Mouse (Mus musculus): ENCODE results near the gene Lrmp. TPM values are rescaled to one million over a fixed set of nuclear protein-coding genes. Genes with fewer than 3 reads are reported as not detected.

Lrmp gene
- polyA plus RNA-seq, 1 experiment, result 261 TPM

DNA sequence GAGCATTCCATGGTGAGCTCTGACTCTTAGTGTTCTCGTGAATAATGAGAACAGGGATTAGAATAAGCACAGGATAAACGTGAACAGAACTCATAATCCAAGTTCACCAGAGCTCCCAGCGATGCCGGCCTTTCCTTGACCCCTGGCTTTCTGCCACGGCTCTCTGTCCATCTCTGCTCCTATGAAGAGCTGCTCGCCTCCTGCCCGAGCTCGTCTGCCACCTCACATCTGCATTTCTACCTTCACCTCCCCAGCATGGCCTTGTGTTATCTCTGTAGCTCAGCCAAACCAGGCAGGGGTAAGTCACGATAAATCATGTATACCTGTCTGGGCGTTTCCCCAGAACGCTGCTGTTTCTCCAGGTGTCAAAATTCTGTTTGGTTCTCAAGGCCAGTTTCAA lies 25.3 kb downstream of the Lrmp start:
- no peak overlapping the region for H3K4me3 ChIP-seq (ENCODE audit: control insufficient read depth, insufficient read depth, low read length)
- DNase-seq, result no peak
- 95% methylated on average over 11 of the region's 11 CpGs for WGBS
- no peaks in the 10 kb centered on the region for H3K27me3 ChIP-seq (ENCODE audit: control insufficient read depth, insufficient read depth, low read length)
- peaks cover 66% of the 10 kb centered on the region for H3K36me3 ChIP-seq (ENCODE audit: control insufficient read depth, insufficient read depth, low read length)
- TF ChIP-seq POLR2A (IDR thresholded peaks at IDR 0.05; ENCODE audit: control insufficient read depth, extremely low read depth, insufficient read depth, low read length, poor library complexity) (no peak), CTCF (IDR thresholded peaks at IDR 0.05; ENCODE audit: borderline replicate concordance, control insufficient read depth, extremely low read depth, insufficient read depth, low read length, poor library complexity) (no peak)
- H3K27ac ChIP-seq (ENCODE audit: control insufficient read depth, insufficient read depth, low read length), result no peak overlapping the region
- peaks cover 9% of the 10 kb centered on the region for H3K4me1 ChIP-seq (replicated peaks; ENCODE audit: control insufficient read depth, insufficient read depth, low read length)

DNA sequence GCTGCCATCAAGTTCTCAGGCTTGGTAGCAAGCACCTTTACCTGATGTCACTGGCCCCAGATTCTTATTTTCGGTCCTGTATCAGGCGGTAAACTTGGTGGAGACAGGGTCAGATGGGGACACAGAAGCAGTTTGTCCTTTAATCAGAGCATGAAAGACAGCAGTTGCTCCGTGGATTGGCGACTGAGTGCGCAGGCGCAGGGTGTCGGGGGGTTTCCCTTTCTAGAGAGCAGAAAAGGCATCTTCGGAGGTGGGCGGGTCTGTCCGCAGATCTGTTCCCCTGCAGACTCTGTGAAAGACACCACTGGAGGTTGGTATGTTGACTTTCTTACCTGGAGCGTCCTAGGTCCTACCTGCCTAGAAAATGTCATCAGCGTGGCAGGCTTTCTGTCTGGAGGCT lies 26.4 kb downstream of the Lrmp start:
- peaks cover 66% of the 10 kb centered on the region for H3K36me3 ChIP-seq (ENCODE audit: control insufficient read depth, insufficient read depth, low read length)
- H3K27ac ChIP-seq (ENCODE audit: control insufficient read depth, insufficient read depth, low read length), result no peak overlapping the region
- no peak for DNase-seq
- TF ChIP-seq CTCF (IDR thresholded peaks at IDR 0.05; ENCODE audit: borderline replicate concordance, control insufficient read depth, extremely low read depth, insufficient read depth, low read length, poor library complexity) (no peak), POLR2A (IDR thresholded peaks at IDR 0.05; ENCODE audit: control insufficient read depth, extremely low read depth, insufficient read depth, low read length, poor library complexity) (no peak)
- H3K4me1 ChIP-seq (replicated peaks; ENCODE audit: control insufficient read depth, insufficient read depth, low read length), result peaks cover 6% of the 10 kb centered on the region
- 96% methylated on average over 12 of the region's 12 CpGs for WGBS
- no peaks in the 10 kb centered on the region for H3K27me3 ChIP-seq (ENCODE audit: control insufficient read depth, insufficient read depth, low read length)
- no peak overlapping the region for H3K4me3 ChIP-seq (ENCODE audit: control insufficient read depth, insufficient read depth, low read length)

DNA sequence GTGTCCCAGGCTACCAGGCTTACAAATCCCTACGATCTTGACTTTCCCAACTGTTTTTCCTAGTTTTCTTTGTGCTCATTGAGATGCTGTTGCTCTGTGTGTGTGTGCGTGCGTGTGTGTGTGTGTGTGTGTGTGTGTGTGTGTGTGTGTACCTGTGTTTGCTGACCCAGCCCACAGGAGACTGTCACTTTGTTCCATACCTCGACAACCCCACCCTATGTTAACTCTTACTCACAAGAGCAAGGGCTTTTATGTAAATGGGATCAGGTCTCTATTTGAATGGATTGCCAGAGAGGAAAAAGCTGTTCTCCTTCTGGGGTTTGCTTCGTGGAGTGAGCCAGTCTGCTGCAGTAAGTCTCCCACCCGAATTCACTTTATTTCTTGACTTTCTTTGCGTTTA lies 29.7 kb downstream of the Lrmp start:
- no peak overlapping the region for H3K27ac ChIP-seq (ENCODE audit: control insufficient read depth, insufficient read depth, low read length)
- peaks cover 68% of the 10 kb centered on the region for H3K36me3 ChIP-seq (ENCODE audit: control insufficient read depth, insufficient read depth, low read length)
- H3K4me3 ChIP-seq (ENCODE audit: control insufficient read depth, insufficient read depth, low read length), result no peak overlapping the region
- peaks cover 2% of the 10 kb centered on the region; the same call in 1 of the 2 replicates for H3K4me1 ChIP-seq (replicated peaks; ENCODE audit: control insufficient read depth, insufficient read depth, low read length)
- no peak for TF ChIP-seq CTCF (IDR thresholded peaks at IDR 0.05; ENCODE audit: borderline replicate concordance, control insufficient read depth, extremely low read depth, insufficient read depth, low read length, poor library complexity)
- TF ChIP-seq POLR2A (IDR thresholded peaks at IDR 0.05; ENCODE audit: control insufficient read depth, extremely low read depth, insufficient read depth, low read length, poor library complexity), result no peak
- WGBS, result 91% methylated on average over 7 of the region's 7 CpGs
- no peak for DNase-seq
- no peaks in the 10 kb centered on the region for H3K27me3 ChIP-seq (ENCODE audit: control insufficient read depth, insufficient read depth, low read length)

DNA sequence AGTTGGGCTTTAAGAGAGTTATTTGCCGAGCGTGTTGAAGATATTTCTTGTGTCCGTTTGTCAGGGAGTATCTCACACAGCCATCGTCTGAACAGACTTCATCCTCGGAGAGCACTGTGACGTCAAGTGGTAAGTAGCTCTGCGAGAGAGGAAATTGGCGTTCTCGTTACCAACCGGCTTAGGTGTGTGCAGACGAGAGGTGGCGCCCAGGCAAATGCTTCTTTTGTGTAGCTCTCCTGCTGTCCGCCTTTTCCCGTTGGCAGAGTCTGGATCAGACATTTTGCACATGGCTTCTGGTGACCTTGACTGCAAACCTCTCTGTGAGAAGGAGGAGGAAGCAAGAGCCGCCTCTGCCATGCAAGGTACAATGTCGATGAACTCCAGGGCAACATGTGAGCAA lies 32.3 kb downstream of the Lrmp start:
- DNase-seq, result no peak
- Histone ChIP-seq H3K4me1 (replicated peaks; ENCODE audit: control insufficient read depth, insufficient read depth, low read length) (no peaks in the 10 kb centered on the region), H3K27ac (ENCODE audit: control insufficient read depth, insufficient read depth, low read length) (no peak overlapping the region), H3K36me3 (ENCODE audit: control insufficient read depth, insufficient read depth, low read length) (peaks cover 70% of the 10 kb centered on the region), H3K4me3 (ENCODE audit: control insufficient read depth, insufficient read depth, low read length) (no peak overlapping the region), H3K27me3 (ENCODE audit: control insufficient read depth, insufficient read depth, low read length) (no peaks in the 10 kb centered on the region)
- WGBS, result 98% methylated on average over 16 of the region's 16 CpGs
- TF ChIP-seq CTCF (IDR thresholded peaks at IDR 0.05; ENCODE audit: borderline replicate concordance, control insufficient read depth, extremely low read depth, insufficient read depth, low read length, poor library complexity) (no peak), POLR2A (IDR thresholded peaks at IDR 0.05; ENCODE audit: control insufficient read depth, extremely low read depth, insufficient read depth, low read length, poor library complexity) (no peak)

DNA sequence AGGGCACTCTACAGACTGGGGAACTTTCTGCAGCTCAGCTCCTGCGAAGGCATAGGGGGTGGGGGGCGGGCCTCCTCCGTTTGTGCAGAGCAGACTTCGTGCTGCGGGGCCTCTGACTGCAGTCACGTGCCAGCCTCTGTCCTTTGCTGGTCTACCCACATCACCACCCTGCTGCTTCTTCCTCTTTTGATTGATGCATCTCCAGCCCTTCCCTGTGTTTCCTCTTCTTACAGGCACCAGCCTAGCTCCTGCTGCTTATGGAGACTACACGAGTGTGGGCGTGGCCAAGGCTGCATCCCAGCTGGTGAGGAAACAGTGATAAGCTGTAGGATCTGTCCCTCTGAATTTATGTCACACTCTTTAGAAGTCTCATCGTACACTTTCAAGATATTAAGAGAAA lies 33.6 kb downstream of the Lrmp start:
- 56% methylated on average over 9 of the region's 9 CpGs for WGBS
- Histone ChIP-seq H3K27me3 (ENCODE audit: control insufficient read depth, insufficient read depth, low read length) (no peaks in the 10 kb centered on the region), H3K4me1 (replicated peaks; ENCODE audit: control insufficient read depth, insufficient read depth, low read length) (no peaks in the 10 kb centered on the region), H3K36me3 (ENCODE audit: control insufficient read depth, insufficient read depth, low read length) (peaks cover 69% of the 10 kb centered on the region), H3K4me3 (ENCODE audit: control insufficient read depth, insufficient read depth, low read length) (no peak overlapping the region), H3K27ac (ENCODE audit: control insufficient read depth, insufficient read depth, low read length) (no peak overlapping the region)
- DNase-seq, result no peak
- no peak for TF ChIP-seq POLR2A (IDR thresholded peaks at IDR 0.05; ENCODE audit: control insufficient read depth, extremely low read depth, insufficient read depth, low read length, poor library complexity)
- no peak for TF ChIP-seq CTCF (IDR thresholded peaks at IDR 0.05; ENCODE audit: borderline replicate concordance, control insufficient read depth, extremely low read depth, insufficient read depth, low read length, poor library complexity)

DNA sequence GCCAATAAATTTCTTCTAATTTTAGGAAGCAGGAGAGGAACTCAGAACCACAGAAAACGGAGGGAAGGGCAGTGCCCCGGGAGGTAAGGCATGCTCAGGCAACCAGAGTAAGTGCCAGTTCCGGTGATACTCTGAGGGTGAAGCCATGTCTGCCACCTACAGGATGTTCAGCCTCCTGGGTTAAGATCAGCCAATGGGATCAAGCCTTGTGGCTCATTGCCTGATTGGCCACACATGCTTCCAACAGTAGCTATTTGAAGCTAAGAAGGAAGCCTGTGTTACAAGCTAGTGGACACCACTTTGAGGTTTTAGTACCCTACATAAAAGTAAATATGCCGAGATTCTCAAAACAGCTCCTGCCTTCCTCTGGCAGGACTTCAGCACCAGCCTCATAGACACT lies 43.2 kb downstream of the Lrmp start:
- no peak overlapping the region for H3K27ac ChIP-seq (ENCODE audit: control insufficient read depth, insufficient read depth, low read length)
- TF ChIP-seq CTCF (IDR thresholded peaks at IDR 0.05; ENCODE audit: borderline replicate concordance, control insufficient read depth, extremely low read depth, insufficient read depth, low read length, poor library complexity) (no peak), POLR2A (IDR thresholded peaks at IDR 0.05; ENCODE audit: control insufficient read depth, extremely low read depth, insufficient read depth, low read length, poor library complexity) (no peak)
- WGBS, result 60% methylated on average over 4 of the region's 4 CpGs
- peak; percentile 33 for DNase-seq
- H3K27me3 ChIP-seq (ENCODE audit: control insufficient read depth, insufficient read depth, low read length), result no peaks in the 10 kb centered on the region
- H3K4me1 ChIP-seq (replicated peaks; ENCODE audit: control insufficient read depth, insufficient read depth, low read length), result 0 out of 2 replicates have a peak, but pooled peaks cover 2% of the 10 kb centered on the region
- peaks cover 48% of the 10 kb centered on the region for H3K36me3 ChIP-seq (ENCODE audit: control insufficient read depth, insufficient read depth, low read length)
- H3K4me3 ChIP-seq (ENCODE audit: control insufficient read depth, insufficient read depth, low read length), result no peak overlapping the region

DNA sequence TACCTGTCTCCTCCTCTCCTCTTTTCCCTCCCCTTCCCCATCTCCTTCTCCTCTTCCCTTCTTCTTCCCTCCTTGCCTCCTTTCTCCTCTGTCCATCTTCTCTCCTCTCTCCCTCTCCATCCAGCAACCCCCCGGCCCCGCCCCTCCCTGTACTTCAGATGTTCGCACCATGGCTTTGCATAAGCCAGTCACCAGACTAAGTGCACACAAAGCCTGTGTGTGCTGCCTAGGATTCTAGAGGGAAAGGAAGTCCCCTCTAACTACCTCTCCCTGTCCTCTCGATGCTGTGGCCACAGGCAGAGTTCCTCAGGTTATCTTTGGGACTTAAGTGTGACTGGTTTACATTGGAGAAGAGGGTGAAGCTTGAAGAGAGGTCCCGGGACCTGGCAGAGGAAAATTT lies 45.1 kb downstream of the Lrmp start:
- 91% methylated on average over 5 of the region's 5 CpGs for WGBS
- H3K4me3 ChIP-seq (ENCODE audit: control insufficient read depth, insufficient read depth, low read length), result no peak overlapping the region
- no peak for TF ChIP-seq POLR2A (IDR thresholded peaks at IDR 0.05; ENCODE audit: control insufficient read depth, extremely low read depth, insufficient read depth, low read length, poor library complexity)
- TF ChIP-seq CTCF (IDR thresholded peaks at IDR 0.05; ENCODE audit: borderline replicate concordance, control insufficient read depth, extremely low read depth, insufficient read depth, low read length, poor library complexity), result no peak
- H3K36me3 ChIP-seq (ENCODE audit: control insufficient read depth, insufficient read depth, low read length), result peaks cover 68% of the 10 kb centered on the region
- DNase-seq, result no peak
- H3K27me3 ChIP-seq (ENCODE audit: control insufficient read depth, insufficient read depth, low read length), result no peaks in the 10 kb centered on the region
- 0 out of 2 replicates have a peak, but pooled peaks cover 2% of the 10 kb centered on the region for H3K4me1 ChIP-seq (replicated peaks; ENCODE audit: control insufficient read depth, insufficient read depth, low read length)
- H3K27ac ChIP-seq (ENCODE audit: control insufficient read depth, insufficient read depth, low read length), result no peak overlapping the region

Measured in thymus, adult 2 months (tissue).